Mouse (Mus musculus): ENCODE measurements around the gene Olfr764-ps1.
"Not testable (repeated sequence)": the region's sequence is repeated elsewhere in the genome, so short reads cannot be mapped to it uniquely, and the experiment has no call there.

The Olfr764-ps1 gene

GRCm38 (mm10) chr10:129039796-129040195 is at the start of gene Olfr764-ps1:
Gene Olfr764-ps1, minus strand, starts transcription at chr10:129039896.
- in situ Hi-C loops (cut with MboI, MseI) = no loop called here

DNA sequence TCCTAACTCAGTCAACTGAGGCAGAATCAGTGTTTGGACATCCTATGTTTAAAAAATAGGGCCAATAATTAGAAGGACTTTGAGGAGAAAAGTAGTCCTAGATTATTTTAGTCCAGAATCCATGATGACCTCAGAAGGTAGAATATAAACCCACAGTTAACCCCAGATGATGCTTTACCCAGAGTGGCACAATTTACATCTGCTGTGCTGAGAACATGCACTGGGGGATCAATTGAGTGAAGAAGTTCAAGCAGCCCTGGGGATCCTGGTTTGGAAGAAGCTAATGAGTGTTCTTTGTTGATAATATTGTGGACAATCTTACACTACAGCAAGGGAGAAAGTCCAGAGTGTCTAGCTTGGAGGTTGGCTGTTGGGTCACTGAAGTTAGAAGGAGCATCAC is 43.1 kb upstream of the Olfr764-ps1 start, which contains the start of gene Olfr767:
TSS of gene Olfr767 (minus strand) at position 101 of the 400 bp plus-strand sequence.
- in situ Hi-C loops (cut with MboI, MseI) = not testable (repeated sequence)

DNA sequence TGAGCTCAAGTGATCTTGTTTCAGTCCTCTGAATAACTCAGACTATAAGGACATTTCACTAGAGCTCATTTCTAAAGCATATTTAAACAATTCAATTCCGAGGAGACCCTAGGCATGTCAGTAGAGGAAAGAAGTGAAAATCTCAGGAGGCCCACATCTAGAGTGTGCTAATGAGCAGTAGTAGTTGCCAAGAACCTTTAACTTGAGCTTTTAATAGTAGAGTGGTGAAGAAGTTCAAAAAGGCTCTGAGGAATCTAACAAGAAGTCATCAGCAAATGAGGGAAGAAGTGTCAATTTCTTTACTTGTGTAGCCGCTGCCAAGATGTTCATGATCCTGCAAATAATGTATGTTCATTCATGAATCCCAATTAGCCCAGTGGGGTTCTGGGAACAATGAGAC is 29.2 kb upstream of the Olfr764-ps1 start, which contains the start of gene Olfr766-ps1:
TSS of gene Olfr766-ps1 (minus strand) at position 101 of the 400 bp plus-strand sequence.
- in situ Hi-C loops (cut with MboI, MseI) = no loop called here

DNA sequence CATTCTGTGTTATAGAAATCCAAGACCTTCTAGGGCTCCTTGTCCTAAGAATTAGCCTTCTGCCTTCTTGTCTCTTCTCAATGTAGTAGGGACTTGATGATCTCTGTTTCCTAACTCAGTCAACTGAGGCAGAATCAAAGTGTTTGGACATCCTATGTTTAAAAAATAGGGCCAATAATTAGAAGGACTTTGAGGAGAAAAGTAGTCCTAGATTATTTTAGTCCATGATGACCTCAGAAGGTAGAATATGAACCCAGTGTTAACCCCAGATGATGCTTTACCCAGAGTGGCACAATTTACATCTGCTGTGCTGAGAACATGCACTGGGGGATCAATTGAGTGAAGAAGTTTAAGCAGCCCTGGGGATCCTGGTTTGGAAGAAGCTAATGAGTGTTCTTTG is 10.2 kb upstream of the Olfr764-ps1 start, which contains the start of gene Olfr765:
TSS of gene Olfr765 (minus strand) at position 101 of the 400 bp plus-strand sequence.
- in situ Hi-C loops (cut with MboI, MseI) = not testable (repeated sequence)

- in situ Hi-C loops (cut with MboI, MseI) = loop anchor here (5.0 kb wide), 1 partner anchor 1064 kb away; no protein-coding TSS in a partner anchor
These were observed 11.4 kb downstream of the Olfr764-ps1 start for GRCm38 (mm10) chr10:129028343-129028742.

GRCm38 (mm10) chr10:129026018-129026662 is 13.6 kb downstream of the Olfr764-ps1 start:
- in situ Hi-C loops (cut with MboI, MseI) = loop anchor here (5.0 kb wide), 1 partner anchor 1066 kb away; no protein-coding TSS in a partner anchor

GRCm38 (mm10) chr10:129023319-129023718 is 16.4 kb downstream of the Olfr764-ps1 start:
- in situ Hi-C loops (cut with MboI, MseI) = no loop called here

DNA sequence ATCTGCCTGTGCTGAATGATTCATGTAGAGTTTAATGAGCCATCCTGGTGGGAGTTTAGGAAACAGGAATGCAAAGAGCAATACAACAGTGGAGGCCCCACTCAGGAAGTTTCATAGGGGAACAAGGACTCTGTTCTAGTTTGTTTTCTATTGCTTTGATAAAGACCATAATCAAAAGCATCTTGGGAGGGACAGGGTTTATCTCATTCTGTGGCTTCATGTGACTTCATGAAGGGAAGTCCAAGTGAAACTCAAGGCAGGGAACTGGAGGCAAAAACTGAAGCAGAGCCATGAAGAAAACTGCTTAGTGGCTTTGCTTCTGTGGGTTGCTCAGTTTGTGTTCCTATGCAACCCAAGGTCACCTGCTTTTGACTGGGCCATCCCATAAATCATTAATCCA is 25.2 kb downstream of the Olfr764-ps1 start:
- in situ Hi-C loops (cut with MboI, MseI) = no loop called here

DNA sequence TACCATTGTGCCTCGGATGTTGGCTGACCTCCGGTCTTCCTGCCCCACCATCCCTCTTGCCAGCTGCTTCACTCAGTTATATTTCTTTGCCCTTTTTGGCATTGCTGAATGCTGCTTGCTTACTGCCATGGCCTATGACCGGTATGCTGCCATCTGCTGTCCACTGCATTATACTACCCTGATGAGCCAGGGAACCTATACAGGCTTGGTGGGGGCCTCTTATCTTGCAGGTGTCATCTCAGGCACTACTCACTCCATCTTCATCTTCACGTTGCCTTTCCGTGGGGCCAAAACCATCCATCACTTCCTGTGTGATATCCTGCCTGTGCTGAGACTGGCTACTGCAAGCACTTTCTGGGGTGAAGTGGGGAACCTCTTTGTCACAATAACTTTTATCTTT is 28.2 kb downstream of the Olfr764-ps1 start:
- in situ Hi-C loops (cut with MboI, MseI) = not testable (repeated sequence)

GRCm38 (mm10) chr10:129010288-129010841 is 29.3 kb downstream of the Olfr764-ps1 start, which contains the start of gene Olfr763:
Gene Olfr763, plus strand, starts transcription at chr10:129010791.
- in situ Hi-C loops (cut with MboI, MseI) = no loop called here

DNA sequence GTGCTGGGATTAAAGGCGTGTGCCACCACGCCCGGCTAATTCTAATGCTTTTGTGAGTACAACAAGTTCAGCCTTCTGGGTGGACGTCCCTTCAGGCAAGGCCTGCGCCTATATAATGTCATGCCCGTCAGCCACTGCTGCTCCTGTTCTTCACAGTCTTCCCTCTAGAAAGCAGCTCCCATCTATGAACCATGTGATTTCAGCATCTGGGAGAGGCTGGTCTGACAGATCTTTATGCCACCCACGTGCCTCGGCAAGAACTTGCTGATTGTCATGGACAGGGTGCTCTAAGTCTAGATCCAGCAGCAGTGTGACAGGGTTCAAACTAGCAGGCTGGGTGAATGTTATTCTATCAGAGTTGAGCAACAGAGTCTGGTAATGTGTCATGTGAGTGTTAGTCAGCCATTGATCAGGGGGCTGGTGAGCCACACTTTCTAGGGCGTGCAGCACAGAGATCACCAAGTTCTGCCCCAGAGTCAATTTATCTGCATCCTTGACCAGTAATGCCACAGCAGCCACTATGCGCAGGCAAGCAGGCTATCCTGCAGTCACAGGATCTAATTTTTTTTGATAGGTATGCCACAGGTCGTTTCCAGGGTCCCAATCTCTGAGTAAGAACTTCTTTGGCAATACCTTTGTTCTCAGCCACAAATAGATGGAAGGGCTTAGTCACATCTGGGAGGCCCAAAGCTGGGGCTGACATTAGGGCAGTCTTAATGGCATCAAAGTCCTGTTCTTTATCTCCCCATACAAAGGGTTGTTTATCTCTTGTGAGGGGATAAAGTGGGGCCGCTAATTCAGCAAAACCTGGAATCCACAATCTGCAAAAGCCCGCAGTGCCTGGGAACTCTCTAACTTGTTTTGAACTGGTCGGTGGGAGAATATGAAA is 35.4 kb downstream of the Olfr764-ps1 start:
- in situ Hi-C loops (cut with MboI, MseI) = no loop called here

DNA sequence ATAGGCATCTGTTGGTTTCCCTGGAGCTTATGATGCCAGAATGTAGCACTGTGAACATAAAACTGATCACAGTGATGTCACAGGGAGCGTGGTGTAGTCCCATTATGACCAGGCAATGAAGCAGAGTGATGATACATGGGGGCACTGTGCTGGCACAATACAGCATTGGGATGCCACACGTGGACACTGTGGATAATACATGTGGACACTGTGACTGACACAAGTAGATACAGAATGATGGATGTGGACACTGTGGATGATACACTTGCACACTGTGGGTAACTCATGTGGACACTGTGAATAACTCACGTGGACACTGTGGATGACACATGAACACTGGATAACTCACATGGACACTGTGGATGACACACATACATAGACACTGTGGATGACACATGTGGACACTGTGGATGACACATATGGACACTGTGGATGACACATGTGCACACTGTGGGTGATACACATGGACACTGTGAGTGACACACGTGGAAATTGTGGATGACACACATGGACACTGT is 43.1 kb downstream of the Olfr764-ps1 start:
- in situ Hi-C loops (cut with MboI, MseI) = no loop called here

GRCm38 (mm10) chr10:128995796-128996195 is 43.9 kb downstream of the Olfr764-ps1 start:
- in situ Hi-C loops (cut with MboI, MseI) = no loop called here

GRCm38 (mm10) chr10:128990994-128991393 is 48.7 kb downstream of the Olfr764-ps1 start:
- in situ Hi-C loops (cut with MboI, MseI) = no loop called here

DNA sequence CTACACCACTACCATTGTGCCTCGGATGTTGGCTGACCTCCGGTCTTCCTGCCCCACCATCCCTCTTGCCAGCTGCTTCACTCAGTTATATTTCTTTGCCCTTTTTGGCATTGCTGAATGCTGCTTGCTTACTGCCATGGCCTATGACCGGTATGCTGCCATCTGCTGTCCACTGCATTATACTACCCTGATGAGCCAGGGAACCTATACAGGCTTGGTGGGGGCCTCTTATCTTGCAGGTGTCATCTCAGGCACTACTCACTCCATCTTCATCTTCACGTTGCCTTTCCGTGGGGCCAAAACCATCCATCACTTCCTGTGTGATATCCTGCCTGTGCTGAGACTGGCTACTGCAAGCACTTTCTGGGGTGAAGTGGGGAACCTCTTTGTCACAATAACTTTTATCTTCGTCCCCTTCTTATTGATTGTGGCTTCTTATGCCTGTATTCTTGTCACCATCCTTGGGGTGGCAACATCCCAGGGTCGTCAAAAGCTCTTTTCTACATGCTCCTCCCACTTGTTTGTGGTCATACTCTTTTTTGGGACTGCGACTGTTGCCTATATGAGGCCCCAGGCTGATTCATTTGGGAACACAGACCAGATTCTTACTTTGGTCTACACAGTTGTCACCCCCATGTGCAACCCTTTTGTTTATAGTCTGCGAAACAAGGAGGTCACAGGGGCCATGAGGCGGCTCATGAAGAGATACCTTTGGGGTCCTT is 49.4 kb downstream of the Olfr764-ps1 start:
- in situ Hi-C loops (cut with MboI, MseI) = not testable (repeated sequence)

- in situ Hi-C loops (cut with MboI, MseI) = not testable (repeated sequence)
These were observed 50.6 kb downstream of the Olfr764-ps1 start, which contains the start of gene Olfr9 for GRCm38 (mm10) chr10:128989131-128989530. Gene Olfr9, plus strand, starts transcription at chr10:128989431.

Measured in regulatory T cell (primary cell).